Mouse (Mus musculus) bone marrow macrophage, adult 2 months (primary cell): ENCODE data around the gene Ctsf. TPM values are rescaled to one million over a fixed set of nuclear protein-coding genes. Genes with fewer than 3 reads are reported as not detected.

ENCODE experiments used
- H3K27ac ChIP-seq: 2 replicates; pipeline ENCODE4 v1.5.1; 2012; ENCODE audit warnings: low read depth, low read length; ENCODE audit not compliant: insufficient read depth
- H3K4me1 ChIP-seq: 2 replicates; pipeline ENCODE4 v1.6.1; 2012; ENCODE audit warnings: low read length; ENCODE audit not compliant: control insufficient read depth, insufficient read depth
- H3K4me3 ChIP-seq: 2 replicates; pipeline ENCODE4 v1.5.1; 2012; ENCODE audit warnings: mild to moderate bottlenecking, low read length, moderate library complexity; ENCODE audit not compliant: insufficient read depth
- CTCF ChIP-seq: IDR thresholded peaks from 2 replicates; pipeline ENCODE4 v1.5.1; 2012; ENCODE audit warnings: low read depth, mild to moderate bottlenecking, low read length, moderate library complexity
- POLR2A ChIP-seq: IDR thresholded peaks from 2 replicates; pipeline ENCODE4 v1.6.1; 2012; ENCODE audit warnings: mild to moderate bottlenecking, low read depth, low read length, borderline replicate concordance
- polyA plus RNA-seq: library from polyadenylated mRNA; stranded (reverse); fragments of >200 nt; gene quantifications from 2 replicates; pipeline ENCODE4 v1.2.4, GENCODE M21; 2012; ENCODE audit not compliant: missing spikeins, insufficient read depth, insufficient read length

Ctsf gene
- polyA plus RNA-seq, 1 experiment: 29.5 TPM

DNA sequence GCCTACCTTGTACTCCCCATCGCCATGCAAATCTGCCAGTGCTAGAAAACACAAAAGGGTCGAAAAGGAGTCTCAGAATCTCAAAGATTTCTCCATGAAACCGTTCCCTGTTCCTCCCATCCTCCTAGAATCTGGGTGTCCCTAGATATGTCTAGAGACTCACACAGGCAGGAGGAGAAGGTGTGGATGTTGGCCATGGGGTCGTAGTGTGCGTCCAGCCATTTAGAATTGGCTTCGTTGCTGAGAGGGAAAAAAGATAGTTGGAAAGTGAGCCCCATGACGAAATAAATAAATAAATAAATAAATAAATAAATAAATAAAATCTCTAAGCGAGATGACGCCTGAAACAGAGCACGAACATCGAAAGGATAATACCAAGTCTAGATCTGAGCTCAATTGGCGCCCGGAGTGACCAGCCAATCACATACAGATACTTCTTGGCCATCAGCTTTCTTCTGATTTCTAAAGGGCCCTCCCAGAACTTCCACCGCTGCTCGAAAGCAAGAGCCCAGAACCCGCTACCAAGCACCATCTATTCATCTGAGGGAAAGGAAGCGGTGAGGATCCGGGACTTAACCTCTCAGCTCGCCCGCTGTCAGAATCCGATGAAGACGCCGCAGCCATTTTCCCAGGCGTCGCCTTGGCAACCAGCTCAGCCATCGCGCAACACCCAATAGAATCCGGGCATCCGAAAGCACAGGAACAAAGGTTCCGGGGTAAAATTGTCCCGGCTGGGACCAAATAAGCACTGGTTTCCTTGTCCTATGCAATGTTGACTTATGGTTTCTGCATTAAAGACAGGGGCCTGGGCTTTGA lies 51.3 kb downstream of the Ctsf start, which contains the start of gene Bbs1:
Gene Bbs1 (minus strand): TSS at position 650 of the 816 bp plus-strand sequence.
- H3K27ac ChIP-seq: no peak within 1 kb of the TSS
- TF ChIP-seq CTCF: no peak
- TF ChIP-seq POLR2A: no peak
- peaks cover 5% of the 10 kb centered on the region for H3K4me1 ChIP-seq
- peak within 1 kb of the TSS; percentile 95 for H3K4me3 ChIP-seq

DNA sequence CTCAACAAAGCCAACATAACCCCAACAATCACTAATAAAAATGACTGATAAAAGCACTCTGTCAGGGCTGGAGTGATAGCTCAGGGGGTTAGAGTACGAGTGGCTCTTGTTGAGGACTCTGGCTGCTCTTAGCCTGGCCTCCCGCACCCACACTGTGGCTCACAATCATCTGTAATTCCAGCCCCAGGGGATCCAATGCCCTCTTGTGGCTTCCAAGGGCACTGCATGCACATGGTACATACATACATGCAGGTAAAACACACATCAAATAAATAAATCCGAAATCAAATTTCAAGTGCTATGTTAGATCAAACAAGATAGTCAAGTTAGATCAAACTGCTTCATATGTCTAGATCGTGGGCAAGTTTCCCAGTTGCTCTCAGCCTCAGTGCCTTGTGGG lies 53.2 kb downstream of the Ctsf start:
- peak; percentile 42; the same call in 1 of the 2 replicates for TF ChIP-seq CTCF
- no peak for TF ChIP-seq POLR2A
- H3K4me1 ChIP-seq: peaks cover 5% of the 10 kb centered on the region
- H3K4me3 ChIP-seq: no peak overlapping the region
- H3K27ac ChIP-seq: no peak overlapping the region

DNA sequence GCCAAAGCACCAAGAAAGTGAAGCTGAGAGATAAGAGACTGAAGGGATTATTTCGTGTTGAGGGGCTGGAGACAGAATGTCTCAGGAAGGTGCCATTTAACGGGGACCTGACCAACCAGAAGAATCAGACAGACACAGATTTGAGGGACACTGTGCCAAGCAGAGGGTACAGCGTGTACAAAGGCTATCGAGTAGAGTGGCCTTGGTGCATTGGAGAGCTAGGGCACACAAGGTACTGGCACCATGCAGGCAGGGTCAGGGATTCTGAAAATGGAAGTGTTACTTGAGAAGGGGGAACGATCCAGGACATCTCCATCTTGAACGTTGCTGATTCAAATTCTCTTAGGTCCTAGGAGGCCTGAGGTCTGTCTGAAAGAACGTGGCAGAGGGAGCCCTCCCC lies 54.4 kb downstream of the Ctsf start:
- no peak overlapping the region for H3K27ac ChIP-seq

More for the DNA sequence above, 54.4 kb downstream of the Ctsf start:
- no peak overlapping the region for H3K4me3 ChIP-seq
- H3K4me1 ChIP-seq: peaks cover 5% of the 10 kb centered on the region
- TF ChIP-seq CTCF (no peak), POLR2A (no peak)

Other genes with a start within 250 kb of the Ctsf start
- 0.50 and 0.73 TPM in 2 replicates for gene Lrfn4, start 239.5 kb upstream of the Ctsf start, polyA plus RNA-seq
- 25.5 and 33.7 TPM in 2 replicates for gene Rce1, start 229.5 kb upstream of the Ctsf start, polyA plus RNA-seq
- gene Gm960, start 156.5 kb upstream of the Ctsf start, polyA plus RNA-seq: not detected in 2 replicates
- gene Sptbn2, start 144.0 kb upstream of the Ctsf start, polyA plus RNA-seq: not detected in 2 replicates
- gene Rbm4b, start 98.6 kb upstream of the Ctsf start, polyA plus RNA-seq: 6.2 and 7.7 TPM in 2 replicates
- 18.5 and 18.6 TPM in 2 replicates for gene Rbm4, start 61.2 kb upstream of the Ctsf start, polyA plus RNA-seq
- 9.0 and 22.6 TPM in 2 replicates for gene Gm21992, start 43.5 kb upstream of the Ctsf start, polyA plus RNA-seq
- 21.0 and 22.9 TPM in 2 replicates for gene Rbm14, start 43.5 kb upstream of the Ctsf start, polyA plus RNA-seq
- gene Ccs, start 15.8 kb upstream of the Ctsf start, polyA plus RNA-seq: 42.5 and 42.8 TPM in 2 replicates
- not detected in 2 replicates for gene Ccdc87, start 15.8 kb upstream of the Ctsf start, polyA plus RNA-seq
- 0.56 TPM in 1 of 2 replicates, not detected in the other for gene Actn3, start 22.8 kb downstream of the Ctsf start, polyA plus RNA-seq
- gene Zdhhc24, start 23.5 kb downstream of the Ctsf start, polyA plus RNA-seq: 12.0 and 14.2 TPM in 2 replicates
- gene Bbs1, start 51.5 kb downstream of the Ctsf start, polyA plus RNA-seq: 2.0 and 3.0 TPM in 2 replicates
- gene Dpp3, start 73.2 kb downstream of the Ctsf start, polyA plus RNA-seq: 39.7 and 62.7 TPM in 2 replicates
- gene Peli3, start 88.0 kb downstream of the Ctsf start, polyA plus RNA-seq: 4.6 and 5.4 TPM in 2 replicates
- 45.6 and 53.2 TPM in 2 replicates for gene Mrpl11, start 107.0 kb downstream of the Ctsf start, polyA plus RNA-seq
- 1.3 and 1.6 TPM in 2 replicates for gene Npas4, start 135.2 kb downstream of the Ctsf start, polyA plus RNA-seq
- gene Slc29a2, start 168.7 kb downstream of the Ctsf start, polyA plus RNA-seq: 0.91 and 1.2 TPM in 2 replicates
- 23.3 and 30.4 TPM in 2 replicates for gene B4gat1, start 183.7 kb downstream of the Ctsf start, polyA plus RNA-seq
- 1.6 and 2.2 TPM in 2 replicates for gene AC124502.3, start 183.8 kb downstream of the Ctsf start, polyA plus RNA-seq
- gene Brms1, start 186.2 kb downstream of the Ctsf start, polyA plus RNA-seq: 58.2 and 63.1 TPM in 2 replicates
- 1.0 and 1.7 TPM in 2 replicates for gene Rin1, start 195.4 kb downstream of the Ctsf start, polyA plus RNA-seq
- 0.31 and 0.35 TPM in 2 replicates for gene Cd248, start 212.9 kb downstream of the Ctsf start, polyA plus RNA-seq
- not detected in 2 replicates for gene Tmem151a, start 230.4 kb downstream of the Ctsf start, polyA plus RNA-seq
- 33.2 and 34.1 TPM in 2 replicates for gene Yif1a, start 233.4 kb downstream of the Ctsf start, polyA plus RNA-seq
- gene Cnih2, start 243.4 kb downstream of the Ctsf start, polyA plus RNA-seq: not detected in 2 replicates